ENCODE assay signal across 8 mouse cellular contexts in genomic region chr8:70754043-70754870, GRCm38 (mm10). TPM values are rescaled to one million over a fixed set of nuclear protein-coding genes. Genes with fewer than 3 reads are reported as not detected.
DNase-seq lines count a peak whose midpoint lies in the region; ATAC-seq and TF ChIP-seq lines count a peak whose summit lies in the region.

Gene Rab3a (plus strand): TSS chr8:70754679.

- peak within 1 kb of the TSS; percentile 95 for H3K4me2 ChIP-seq in embryonic facial prominence, embryonic 13.5 days
- H3K4me2 ChIP-seq in limb, embryonic 13.5 days (replicated peaks) = peak within 1 kb of the TSS; percentile 96
- peak within 1 kb of the TSS; percentile 88 for H3K4me2 ChIP-seq in midbrain, embryonic 16.5 days (ENCODE audit: low read length)

- intact Hi-C loops in heart, adult 2 months (cut with DNase I) = loop anchor here (5.0 kb wide), 1 partner anchor 52 kb away; the partner anchor contains the start of gene Iqcn

- 8% methylated on average over 37 of the region's 37 CpGs for WGBS in embryonic facial prominence, embryonic 13.5 days
- 7% methylated on average over 37 of the region's 37 CpGs for WGBS in heart, adult 2 months
- 8% methylated on average over 37 of the region's 37 CpGs for WGBS in limb, embryonic 13.5 days
- 8% methylated on average over 37 of the region's 37 CpGs for WGBS in midbrain, embryonic 16.5 days

- H3K4me3 ChIP-seq in embryonic facial prominence, embryonic 13.5 days = peak within 1 kb of the TSS; percentile 81
- peak within 1 kb of the TSS; percentile 64 for H3K4me3 ChIP-seq in heart, adult 2 months
- peak within 1 kb of the TSS; percentile 76 for H3K4me3 ChIP-seq in limb, embryonic 13.5 days
- H3K4me3 ChIP-seq in midbrain, embryonic 16.5 days (ENCODE audit: low read depth, low read length) = peak within 1 kb of the TSS; percentile 87

- H3K27ac ChIP-seq in embryonic facial prominence, embryonic 13.5 days = peak within 1 kb of the TSS; percentile 69
- peak within 1 kb of the TSS; percentile 92 for H3K27ac ChIP-seq in heart, adult 2 months
- H3K27ac ChIP-seq in limb, embryonic 13.5 days = peak within 1 kb of the TSS; percentile 82
- H3K27ac ChIP-seq in midbrain, embryonic 16.5 days (ENCODE audit: low read length) = peak within 1 kb of the TSS; percentile 96

- H3K36me3 ChIP-seq in embryonic facial prominence, embryonic 13.5 days = peaks cover 30% of the 10 kb centered on the region
- H3K36me3 ChIP-seq in heart, adult 2 months (ENCODE audit: control insufficient read depth, insufficient read depth, low read length) = peaks cover 3% of the 10 kb centered on the region; the same call in 1 of the 2 replicates
- peaks cover 29% of the 10 kb centered on the region for H3K36me3 ChIP-seq in limb, embryonic 13.5 days
- peaks cover 18% of the 10 kb centered on the region for H3K36me3 ChIP-seq in midbrain, embryonic 16.5 days (ENCODE audit: control insufficient read depth, insufficient read depth, low read length)

- ATAC-seq in embryonic facial prominence, embryonic 13.5 days (ENCODE audit: insufficient number of reproducible peaks, insufficient read depth, low FRiP score, low TSS enrichment, low read depth) = peak; percentile 97
- ATAC-seq in limb, embryonic 13.5 days (ENCODE audit: low FRiP score, low read depth) = peak; percentile 98
- ATAC-seq in midbrain, embryonic 16.5 days = peak; percentile 98

- peak; percentile 96 for DNase-seq in 3134 (ENCODE audit: extremely low read depth, insufficient read length, low spot score)
- DNase-seq in adrenal gland, postnatal 36 days = peak; percentile 97 to 98
- peak; percentile 95 to 98 for DNase-seq in heart, adult 2 months
- DNase-seq in kidney, adult 8-10 months = peak; percentile 97 to 99
- DNase-seq in spleen, postnatal 10 days (ENCODE audit: low spot score in 2 of 2) = peak; percentile 87 to 97

- H3K9me3 ChIP-seq in embryonic facial prominence, embryonic 13.5 days = no peaks in the 10 kb centered on the region
- H3K9me3 ChIP-seq in limb, embryonic 13.5 days = no peaks in the 10 kb centered on the region
- no peaks in the 10 kb centered on the region for H3K9me3 ChIP-seq in midbrain, embryonic 16.5 days (replicated peaks; ENCODE audit: control insufficient read depth, low read length, poor library complexity, severe bottlenecking)

- peaks cover 29% of the 10 kb centered on the region for H3K4me1 ChIP-seq in embryonic facial prominence, embryonic 13.5 days
- peaks cover 24% of the 10 kb centered on the region for H3K4me1 ChIP-seq in heart, adult 2 months (ENCODE audit: control insufficient read depth, insufficient read depth, low read length)
- peaks cover 35% of the 10 kb centered on the region for H3K4me1 ChIP-seq in limb, embryonic 13.5 days
- peaks cover 13% of the 10 kb centered on the region for H3K4me1 ChIP-seq in midbrain, embryonic 16.5 days (ENCODE audit: control insufficient read depth, insufficient read depth, low read length)

- TF ChIP-seq CTCF in heart, adult 2 months (IDR thresholded peaks at IDR 0.05) = 0 out of 2 replicates have a peak, but pooled peaks have one; percentile 5

- H3K27me3 ChIP-seq in embryonic facial prominence, embryonic 13.5 days = peaks cover 2% of the 10 kb centered on the region; the same call in 1 of the 2 replicates
- no peaks in the 10 kb centered on the region for H3K27me3 ChIP-seq in heart, adult 2 months (ENCODE audit: control insufficient read depth, insufficient read depth, low read length)
- H3K27me3 ChIP-seq in limb, embryonic 13.5 days = peaks cover 6% of the 10 kb centered on the region
- no peaks in the 10 kb centered on the region for H3K27me3 ChIP-seq in midbrain, embryonic 16.5 days (ENCODE audit: control insufficient read depth, insufficient read depth, low read depth, low read length)

- peak within 1 kb of the TSS; percentile 90 for H3K9ac ChIP-seq in embryonic facial prominence, embryonic 13.5 days
- H3K9ac ChIP-seq in heart, adult 2 months (ENCODE audit: low read depth, low read length) = peak within 1 kb of the TSS; percentile 79
- H3K9ac ChIP-seq in limb, embryonic 13.5 days = peak within 1 kb of the TSS; percentile 86
- H3K9ac ChIP-seq in midbrain, embryonic 16.5 days (ENCODE audit: low read depth, low read length) = peak within 1 kb of the TSS; percentile 88

- no peaks in the 10 kb centered on the region for H3K79me2 ChIP-seq in heart, adult 2 months (replicated peaks; ENCODE audit: control insufficient read depth, insufficient read depth, low read length)

- peak; percentile 82; the same call in 1 of the 2 replicates for TF ChIP-seq EP300 in heart, adult 2 months (IDR thresholded peaks at IDR 0.05; ENCODE audit: insufficient read depth, low read depth, low read length)

- TF ChIP-seq POLR2A in heart, adult 2 months (IDR thresholded peaks at IDR 0.05; ENCODE audit: insufficient read depth, low read depth, low read length) = peak; percentile 87

RNA-seq across cellular contexts. Expression of gene Rab3a, which starts in this region (rescaled TPM):
- 10 to 100 TPM; 68.6 to 78.2 TPM for total RNA-seq in adrenal gland, postnatal 36 days (2021)
- 23.8 TPM in 2 replicates for polyA plus RNA-seq in embryonic facial prominence, embryonic 13.5 days (2015; fragmentation: Nextera tagmentation; extraction: Ambion mirVana)
- 10 to 100 TPM; 46.5 to 48.0 TPM for total RNA-seq in heart, adult 2 months (2021)
- 89.1 and 117 TPM in 2 replicates for polyA plus RNA-seq in heart, adult 2 months (2012; rRNA removed)
- 18.0 and 19.6 TPM in 2 replicates for polyA plus RNA-seq in limb, embryonic 13.5 days (2015; fragmentation: Nextera tagmentation; extraction: Ambion mirVana)
- polyA plus RNA-seq in midbrain, embryonic 16.5 days (2015; fragmentation: Nextera tagmentation; extraction: Ambion mirVana) = 477 and 573 TPM in 2 replicates

Comparison
In these comparisons a context has a peak if more than half of its experiments do, and no peak if none do; other contexts are left out.
1. Peak in every context shown above with its lines: DNase-seq, ATAC-seq, H3K4me3 ChIP-seq and H3K27ac ChIP-seq.